Mouse (Mus musculus): ENCODE results near the gene Gm28051.

- TF ChIP-seq CTCF (IDR thresholded peaks at IDR 0.05; ENCODE audit: borderline replicate concordance, control insufficient read depth, extremely low read depth, insufficient read depth, low read length, poor library complexity) (no peak), POLR2A (IDR thresholded peaks at IDR 0.05; ENCODE audit: control insufficient read depth, extremely low read depth, insufficient read depth, low read length, poor library complexity) (no peak)
Observed at GRCm38 (mm10) chr12:102674556-102674955, 83.0 kb downstream of the Gm28051 start.

All from thymus, adult 2 months (tissue).